Comparison of ENCODE assay signal across 14 mouse cellular contexts in genomic region chr10:80421208-80421607, GRCm38 (mm10). TPM values are rescaled to one million over a fixed set of nuclear protein-coding genes. Genes with fewer than 3 reads are reported as not detected.
DNase-seq lines count a peak whose midpoint lies in the region; ATAC-seq and TF ChIP-seq lines count a peak whose summit lies in the region.
"Had no signal": no experiment of that assay in that cellular context is flagged by ENCODE, and none has a peak within 500 bp of the region (broad histone marks: within the 10 kb centered on the region; RNA-seq: fewer than 3 reads in every experiment).

No protein-coding gene starts in this region.

- H3K36me3 ChIP-seq in forebrain, embryonic 13.5 days (ENCODE audit: poor library complexity, severe bottlenecking), result peaks cover 94% of the 10 kb centered on the region
- peaks cover 48% of the 10 kb centered on the region for H3K36me3 ChIP-seq in forebrain, embryonic 11.5 days (ENCODE audit: control insufficient read depth, insufficient read depth, low read length)
- peaks cover 100% of the 10 kb centered on the region for H3K36me3 ChIP-seq in midbrain, embryonic 10.5 days
- peaks cover 65% of the 10 kb centered on the region for H3K36me3 ChIP-seq in midbrain, embryonic 11.5 days (ENCODE audit: control insufficient read depth, insufficient read depth, low read length)
- H3K36me3 ChIP-seq in forebrain, postnatal 0 days (ENCODE audit: insufficient read depth), result peaks cover 66% of the 10 kb centered on the region
- H3K36me3 ChIP-seq in liver, embryonic 16.5 days (ENCODE audit: control insufficient read depth, insufficient read depth), result peaks cover 62% of the 10 kb centered on the region
- peaks cover 1% of the 10 kb centered on the region; the same call in 1 of the 2 replicates for H3K36me3 ChIP-seq in kidney, adult 2 months (ENCODE audit: control insufficient read depth, insufficient read depth, low read length)

- DNase-seq in forebrain, embryonic 11.5 days (ENCODE audit: low spot score), result no peak
- DNase-seq in midbrain, embryonic 10.5 days (ENCODE audit: low spot score), result no peak
- no peak for DNase-seq in midbrain, embryonic 11.5 days (ENCODE audit: low spot score, missing footprints)
- no peak for DNase-seq in forebrain, postnatal 0 days
- DNase-seq in kidney, adult 2 months, result no peak
- DNase-seq in kidney, postnatal 10 days, result no peak
- DNase-seq: cerebellum, postnatal 14 days; kidney, adult 11 months; kidney, postnatal 4 days; lung, postnatal 36 days; right cerebral cortex, adult 18-20 months had no signal

- no peak overlapping the region for H3K4me3 ChIP-seq in forebrain, embryonic 13.5 days
- H3K4me3 ChIP-seq in forebrain, embryonic 11.5 days (ENCODE audit: low read depth, low read length), result no peak overlapping the region
- 0 out of 2 replicates have a peak overlapping the region, but pooled peaks have one; percentile 2 for H3K4me3 ChIP-seq in midbrain, embryonic 10.5 days
- no peak overlapping the region for H3K4me3 ChIP-seq in midbrain, embryonic 11.5 days (ENCODE audit: low read depth, low read length)
- no peak overlapping the region for H3K4me3 ChIP-seq in forebrain, postnatal 0 days (ENCODE audit: low read depth, low read length)
- H3K4me3 ChIP-seq in liver, embryonic 16.5 days (ENCODE audit: low read depth, low read length), result peak overlapping the region; percentile 52
- no peak overlapping the region for H3K4me3 ChIP-seq in kidney, adult 2 months (ENCODE audit: insufficient read depth, low read depth, low read length)
- H3K4me3 ChIP-seq: embryonic facial prominence, embryonic 13.5 days had no signal

- no peaks in the 10 kb centered on the region for H3K27me3 ChIP-seq in forebrain, embryonic 13.5 days
- no peaks in the 10 kb centered on the region for H3K27me3 ChIP-seq in forebrain, embryonic 11.5 days (ENCODE audit: control insufficient read depth, insufficient read depth, low read length)
- H3K27me3 ChIP-seq in midbrain, embryonic 10.5 days (ENCODE audit: low read depth, poor library complexity, severe bottlenecking), result no peaks in the 10 kb centered on the region
- H3K27me3 ChIP-seq in midbrain, embryonic 11.5 days (ENCODE audit: control insufficient read depth, insufficient read depth, low read length), result no peaks in the 10 kb centered on the region
- H3K27me3 ChIP-seq in forebrain, postnatal 0 days (ENCODE audit: insufficient read depth, low read length), result no peaks in the 10 kb centered on the region
- no peaks in the 10 kb centered on the region for H3K27me3 ChIP-seq in liver, embryonic 16.5 days (ENCODE audit: control insufficient read depth, insufficient read depth, low read depth, low read length)
- no peaks in the 10 kb centered on the region for H3K27me3 ChIP-seq in kidney, adult 2 months (replicated peaks; ENCODE audit: control insufficient read depth, insufficient read depth, low read length)
- H3K27me3 ChIP-seq: embryonic facial prominence, embryonic 13.5 days had no signal

- WGBS in forebrain, embryonic 13.5 days, result 93% methylated on average over 8 of the region's 8 CpGs
- WGBS in forebrain, embryonic 11.5 days, result 90% methylated on average over 8 of the region's 8 CpGs
- 95% methylated on average over 8 of the region's 8 CpGs for WGBS in midbrain, embryonic 10.5 days
- 94% methylated on average over 8 of the region's 8 CpGs for WGBS in midbrain, embryonic 11.5 days
- 94% methylated on average over 8 of the region's 8 CpGs for WGBS in forebrain, postnatal 0 days
- 54% methylated on average over 8 of the region's 8 CpGs for WGBS in liver, embryonic 16.5 days (ENCODE audit: insufficient replicate concordance)
- WGBS in kidney, adult 2 months, result 92% methylated on average over 8 of the region's 8 CpGs

- no peak for ATAC-seq in forebrain, embryonic 13.5 days
- ATAC-seq in forebrain, embryonic 11.5 days (replicated peaks; ENCODE audit: low FRiP score), result no peak
- ATAC-seq in midbrain, embryonic 11.5 days (ENCODE audit: low FRiP score), result no peak
- no peak for ATAC-seq in forebrain, postnatal 0 days
- ATAC-seq in liver, embryonic 16.5 days (ENCODE audit: low read depth), result no peak

- peak overlapping the region; percentile 79; the same call in 1 of the 2 replicates for H3K27ac ChIP-seq in forebrain, embryonic 13.5 days
- no peak overlapping the region; the same call in 1 of the 2 replicates for H3K27ac ChIP-seq in forebrain, embryonic 11.5 days (ENCODE audit: low read depth, low read length)
- no peak overlapping the region for H3K27ac ChIP-seq in midbrain, embryonic 10.5 days (replicated peaks)
- H3K27ac ChIP-seq in midbrain, embryonic 11.5 days (ENCODE audit: low read depth, low read length), result no peak overlapping the region
- 0 out of 2 replicates have a peak overlapping the region, but pooled peaks have one; percentile 57 for H3K27ac ChIP-seq in forebrain, postnatal 0 days (ENCODE audit: low read depth, low read length)
- H3K27ac ChIP-seq in liver, embryonic 16.5 days (ENCODE audit: low read length), result peak overlapping the region; percentile 99
- H3K27ac ChIP-seq in kidney, adult 2 months (ENCODE audit: insufficient read depth, low read depth, low read length), result no peak overlapping the region
- H3K27ac ChIP-seq: embryonic facial prominence, embryonic 13.5 days had no signal

- H3K4me2 ChIP-seq in forebrain, embryonic 13.5 days, result no peak overlapping the region
- no peak overlapping the region for H3K4me2 ChIP-seq in forebrain, embryonic 11.5 days (ENCODE audit: low read depth, low read length, severe bottlenecking)
- H3K4me2 ChIP-seq in midbrain, embryonic 11.5 days, result no peak overlapping the region
- no peak overlapping the region for H3K4me2 ChIP-seq in forebrain, postnatal 0 days (ENCODE audit: low read depth)
- peak overlapping the region; percentile 74 for H3K4me2 ChIP-seq in liver, embryonic 16.5 days (ENCODE audit: low read depth, low read length)
- H3K4me2 ChIP-seq: embryonic facial prominence, embryonic 13.5 days had no signal

- H3K4me1 ChIP-seq in forebrain, embryonic 13.5 days, result peaks cover 64% of the 10 kb centered on the region
- no peaks in the 10 kb centered on the region; the same call in 1 of the 2 replicates for H3K4me1 ChIP-seq in forebrain, embryonic 11.5 days (replicated peaks; ENCODE audit: control insufficient read depth, insufficient read depth, low read length)
- H3K4me1 ChIP-seq in midbrain, embryonic 10.5 days, result peaks cover 18% of the 10 kb centered on the region
- H3K4me1 ChIP-seq in midbrain, embryonic 11.5 days (ENCODE audit: control insufficient read depth, insufficient read depth, low read length), result no peaks in the 10 kb centered on the region; the same call in 1 of the 2 replicates
- H3K4me1 ChIP-seq in forebrain, postnatal 0 days (ENCODE audit: insufficient read depth), result no peaks in the 10 kb centered on the region
- peaks cover 70% of the 10 kb centered on the region for H3K4me1 ChIP-seq in liver, embryonic 16.5 days (ENCODE audit: control insufficient read depth, low read depth, low read length)
- no peaks in the 10 kb centered on the region for H3K4me1 ChIP-seq in kidney, adult 2 months (ENCODE audit: control insufficient read depth, insufficient read depth, low read length)

- no peak for TF ChIP-seq CTCF in forebrain, postnatal 0 days (IDR thresholded peaks at IDR 0.05; ENCODE audit: low read depth)
- TF ChIP-seq CTCF in kidney, adult 2 months (conservative IDR thresholded peaks at IDR 0.05; ENCODE audit: insufficient read depth, insufficient read length, low read depth, low read length), result no peak

- peaks cover 6% of the 10 kb centered on the region; the same call in 1 of the 2 replicates for H3K9me3 ChIP-seq in forebrain, embryonic 13.5 days (replicated peaks)
- H3K9me3 ChIP-seq in forebrain, embryonic 11.5 days (ENCODE audit: control insufficient read depth, low read length), result no peaks in the 10 kb centered on the region
- peaks cover 4% of the 10 kb centered on the region; the same call in 1 of the 2 replicates for H3K9me3 ChIP-seq in midbrain, embryonic 10.5 days (replicated peaks)
- H3K9me3 ChIP-seq in midbrain, embryonic 11.5 days (ENCODE audit: control insufficient read depth, low read length), result peaks cover 4% of the 10 kb centered on the region; the same call in 1 of the 2 replicates
- no peaks in the 10 kb centered on the region for H3K9me3 ChIP-seq in forebrain, postnatal 0 days (ENCODE audit: low read length)
- H3K9me3 ChIP-seq in liver, embryonic 16.5 days (replicated peaks; ENCODE audit: control insufficient read depth, low read length), result peaks cover 6% of the 10 kb centered on the region; the same call in 1 of the 2 replicates
- H3K9me3 ChIP-seq: embryonic facial prominence, embryonic 13.5 days had no signal

- 0 out of 2 replicates have a peak overlapping the region, but pooled peaks have one; percentile 47 for H3K9ac ChIP-seq in forebrain, embryonic 13.5 days
- H3K9ac ChIP-seq in forebrain, embryonic 11.5 days (ENCODE audit: low read length), result no peak overlapping the region
- H3K9ac ChIP-seq in midbrain, embryonic 11.5 days (ENCODE audit: low read length), result no peak overlapping the region
- no peak overlapping the region for H3K9ac ChIP-seq in forebrain, postnatal 0 days
- H3K9ac ChIP-seq in liver, embryonic 16.5 days (ENCODE audit: low read depth, low read length), result peak overlapping the region; percentile 55
- H3K9ac ChIP-seq: embryonic facial prominence, embryonic 13.5 days had no signal

- TF ChIP-seq POLR2A in kidney, adult 2 months (IDR thresholded peaks at IDR 0.05; ENCODE audit: low read depth, low read length), result no peak

RNA-seq across cellular contexts. Expression of gene Tcf3, which starts 12.2 kb away (rescaled TPM):
- 112 and 119 TPM in 2 replicates for polyA plus RNA-seq in forebrain, embryonic 13.5 days (2015; fragmentation: Nextera tagmentation; extraction: Ambion mirVana)
- 237 and 256 TPM in 2 replicates for polyA plus RNA-seq in forebrain, embryonic 11.5 days (2014; fragmentation: Nextera tagmentation; extraction: Ambion mirVana)
- 190 and 191 TPM in 2 replicates for polyA plus RNA-seq in midbrain, embryonic 10.5 days (2016; fragmentation: Nextera tagmentation; extraction: Ambion mirVana)
- 135 and 154 TPM in 2 replicates for polyA plus RNA-seq in midbrain, embryonic 11.5 days (2014; fragmentation: Nextera tagmentation; extraction: Ambion mirVana)
- total RNA-seq in forebrain, postnatal 0 days (2014; rRNA removed), result 69.0 and 91.4 TPM in 2 replicates
- 34.3 and 36.1 TPM in 2 replicates for polyA plus RNA-seq in forebrain, postnatal 0 days (2015; fragmentation: Nextera tagmentation; extraction: Ambion mirVana)
- 39.8 and 44.4 TPM in 2 replicates for polyA plus RNA-seq in liver, embryonic 16.5 days (2015; fragmentation: Nextera tagmentation; extraction: Ambion mirVana)
- polyA plus RNA-seq in kidney, adult 2 months (2012; rRNA removed), result 33.3 and 38.6 TPM in 2 replicates

RNA-seq across cellular contexts. Expression of gene Uqcr11, which starts 14.6 kb away (rescaled TPM):
- polyA plus RNA-seq in forebrain, embryonic 13.5 days (2015; fragmentation: Nextera tagmentation; extraction: Ambion mirVana), result 593 and 623 TPM in 2 replicates
- 430 and 504 TPM in 2 replicates for polyA plus RNA-seq in forebrain, embryonic 11.5 days (2014; fragmentation: Nextera tagmentation; extraction: Ambion mirVana)
- 610 and 635 TPM in 2 replicates for polyA plus RNA-seq in midbrain, embryonic 10.5 days (2016; fragmentation: Nextera tagmentation; extraction: Ambion mirVana)
- 404 and 476 TPM in 2 replicates for polyA plus RNA-seq in midbrain, embryonic 11.5 days (2014; fragmentation: Nextera tagmentation; extraction: Ambion mirVana)
- total RNA-seq in forebrain, postnatal 0 days (2014; rRNA removed), result 230 and 424 TPM in 2 replicates
- 688 and 881 TPM in 2 replicates for polyA plus RNA-seq in forebrain, postnatal 0 days (2015; fragmentation: Nextera tagmentation; extraction: Ambion mirVana)
- 509 and 519 TPM in 2 replicates for polyA plus RNA-seq in liver, embryonic 16.5 days (2015; fragmentation: Nextera tagmentation; extraction: Ambion mirVana)
- polyA plus RNA-seq in kidney, adult 2 months (2012; rRNA removed), result 3,960 and 3,968 TPM in 2 replicates

RNA-seq across cellular contexts. Expression of gene Mbd3, which starts 21.9 kb away (rescaled TPM):
- polyA plus RNA-seq in forebrain, embryonic 13.5 days (2015; fragmentation: Nextera tagmentation; extraction: Ambion mirVana), result 304 and 319 TPM in 2 replicates
- polyA plus RNA-seq in forebrain, embryonic 11.5 days (2014; fragmentation: Nextera tagmentation; extraction: Ambion mirVana), result 276 and 322 TPM in 2 replicates
- polyA plus RNA-seq in midbrain, embryonic 10.5 days (2016; fragmentation: Nextera tagmentation; extraction: Ambion mirVana), result 338 and 351 TPM in 2 replicates
- 222 and 252 TPM in 2 replicates for polyA plus RNA-seq in midbrain, embryonic 11.5 days (2014; fragmentation: Nextera tagmentation; extraction: Ambion mirVana)
- total RNA-seq in forebrain, postnatal 0 days (2014; rRNA removed), result 37.9 and 43.9 TPM in 2 replicates
- 183 and 196 TPM in 2 replicates for polyA plus RNA-seq in forebrain, postnatal 0 days (2015; fragmentation: Nextera tagmentation; extraction: Ambion mirVana)
- polyA plus RNA-seq in liver, embryonic 16.5 days (2015; fragmentation: Nextera tagmentation; extraction: Ambion mirVana), result 49.2 and 52.7 TPM in 2 replicates
- 143 and 151 TPM in 2 replicates for polyA plus RNA-seq in kidney, adult 2 months (2012; rRNA removed)

RNA-seq across cellular contexts. Expression of gene Mex3d, which starts 33.7 kb away (rescaled TPM):
- 15.5 and 16.6 TPM in 2 replicates for polyA plus RNA-seq in forebrain, embryonic 13.5 days (2015; fragmentation: Nextera tagmentation; extraction: Ambion mirVana)
- 13.3 and 15.9 TPM in 2 replicates for polyA plus RNA-seq in forebrain, embryonic 11.5 days (2014; fragmentation: Nextera tagmentation; extraction: Ambion mirVana)
- polyA plus RNA-seq in midbrain, embryonic 10.5 days (2016; fragmentation: Nextera tagmentation; extraction: Ambion mirVana), result 6.3 and 6.4 TPM in 2 replicates
- polyA plus RNA-seq in midbrain, embryonic 11.5 days (2014; fragmentation: Nextera tagmentation; extraction: Ambion mirVana), result 11.8 and 12.4 TPM in 2 replicates
- 107 and 120 TPM in 2 replicates for total RNA-seq in forebrain, postnatal 0 days (2014; rRNA removed)
- 18.3 and 18.4 TPM in 2 replicates for polyA plus RNA-seq in forebrain, postnatal 0 days (2015; fragmentation: Nextera tagmentation; extraction: Ambion mirVana)
- polyA plus RNA-seq in liver, embryonic 16.5 days (2015; fragmentation: Nextera tagmentation; extraction: Ambion mirVana), result 0.32 and 0.60 TPM in 2 replicates
- polyA plus RNA-seq in kidney, adult 2 months (2012; rRNA removed), result 7.9 and 11.9 TPM in 2 replicates

Comparison
In these comparisons a context has a peak if more than half of its experiments do, and no peak if none do; other contexts are left out.
1. H3K27ac ChIP-seq: peak in forebrain, embryonic 13.5 days (single experiment), forebrain, postnatal 0 days (single experiment) and liver, embryonic 16.5 days (single experiment); none in forebrain, embryonic 11.5 days (single experiment), midbrain, embryonic 10.5 days (single experiment), midbrain, embryonic 11.5 days (single experiment) and kidney, adult 2 months (single experiment).
2. H3K4me3 ChIP-seq: peak in midbrain, embryonic 10.5 days (single experiment) and liver, embryonic 16.5 days (single experiment); none in forebrain, embryonic 13.5 days (single experiment), forebrain, embryonic 11.5 days (single experiment), midbrain, embryonic 11.5 days (single experiment), forebrain, postnatal 0 days (single experiment) and kidney, adult 2 months (single experiment).
3. H3K9ac ChIP-seq: peak in forebrain, embryonic 13.5 days (single experiment) and liver, embryonic 16.5 days (single experiment); none in forebrain, embryonic 11.5 days (single experiment), midbrain, embryonic 11.5 days (single experiment) and forebrain, postnatal 0 days (single experiment).